Mouse (Mus musculus) heart, adult 18-20 months (tissue): ENCODE results near the gene Ccdc148. TPM values are rescaled to one million over a fixed set of nuclear protein-coding genes. Genes with fewer than 3 reads are reported as not detected.
A peak's percentile ranks its signal among the peaks of the same experiment; 100 is the strongest.

ENCODE experiments used
- DNase-seq, 2 experiments: peaks; one replicate each; pipeline ENCODE4 v3.0.0; 2021 to 2022; ENCODE audit warnings: mixed read lengths in 1 of 2
- total RNA-seq, 2 experiments: library from RNA; stranded (reverse); gene quantifications; 2 replicates each; pipeline ENCODE4 v1.2.3; 2021

The Ccdc148 gene
- total RNA-seq, 2 experiments from 2014 or later = 0.69 to 1.0 TPM

DNA sequence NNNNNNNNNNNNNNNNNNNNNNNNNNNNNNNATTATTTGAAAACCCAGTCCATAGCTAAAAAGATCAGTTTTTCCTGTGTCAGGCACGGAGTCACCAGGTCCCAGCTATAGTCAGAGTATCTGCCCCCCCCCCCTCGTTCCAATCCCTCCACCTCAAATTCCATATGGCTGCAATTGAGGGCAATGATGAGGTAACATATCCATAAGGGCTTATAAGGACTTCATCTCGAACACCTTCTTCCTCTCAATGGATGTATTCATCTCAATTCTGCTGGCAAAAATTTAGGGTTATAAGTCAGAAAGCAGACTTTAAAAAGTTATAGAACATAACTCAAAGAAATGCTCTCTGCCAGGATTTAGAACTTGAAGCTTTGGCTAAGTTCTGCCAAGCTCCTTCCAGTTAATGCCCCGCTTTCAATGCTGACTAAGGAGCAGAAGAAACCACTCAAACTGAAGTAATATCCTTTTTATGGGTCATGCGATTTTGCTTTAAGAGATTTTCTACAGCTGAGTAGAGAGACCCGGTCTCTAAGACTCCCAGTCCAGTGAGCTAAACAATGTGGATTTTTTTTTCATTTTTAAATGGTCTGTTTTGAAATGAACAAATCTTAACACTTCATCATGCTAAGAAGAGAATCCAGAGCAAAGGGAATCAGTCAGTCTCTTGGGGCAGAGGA is 111.6 kb downstream of the Ccdc148 start:
- DNase-seq = no peak

DNA sequence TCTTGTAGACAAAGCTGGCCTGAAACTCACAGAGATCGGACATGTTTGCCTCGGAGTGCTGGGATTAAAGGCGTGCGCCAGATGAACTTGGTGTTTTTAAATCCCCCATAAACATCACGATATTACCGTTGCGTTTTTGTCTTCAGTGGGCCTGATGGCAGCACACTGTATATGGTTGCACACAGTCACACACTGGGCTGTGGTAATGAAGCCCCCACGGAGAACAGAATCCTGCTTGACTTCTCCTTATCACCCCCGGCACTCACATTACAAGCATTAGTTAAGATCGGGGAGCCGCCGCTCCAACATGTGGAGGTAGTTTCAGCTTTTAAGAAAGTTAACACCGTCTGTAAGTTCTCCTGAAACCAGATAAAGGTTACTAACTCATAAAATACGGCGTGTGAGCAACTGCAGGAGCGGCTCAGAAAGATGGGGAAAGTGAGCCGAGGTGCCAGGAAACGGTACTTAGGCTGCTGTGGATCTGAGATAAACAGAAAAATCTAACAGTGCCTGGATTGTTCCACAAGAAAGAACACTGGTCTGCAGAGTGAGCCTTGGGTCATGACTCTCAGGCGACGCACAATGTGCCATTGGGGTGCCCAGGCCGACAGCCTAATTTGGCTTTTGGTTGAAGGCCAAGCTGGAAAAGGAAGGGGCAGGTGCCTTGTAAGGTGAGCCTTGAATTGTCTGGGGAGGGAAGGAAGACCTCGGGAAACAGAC is 117.0 kb downstream of the Ccdc148 start:
- DNase-seq = peak in 1 of 2 experiments; percentile 3

DNA sequence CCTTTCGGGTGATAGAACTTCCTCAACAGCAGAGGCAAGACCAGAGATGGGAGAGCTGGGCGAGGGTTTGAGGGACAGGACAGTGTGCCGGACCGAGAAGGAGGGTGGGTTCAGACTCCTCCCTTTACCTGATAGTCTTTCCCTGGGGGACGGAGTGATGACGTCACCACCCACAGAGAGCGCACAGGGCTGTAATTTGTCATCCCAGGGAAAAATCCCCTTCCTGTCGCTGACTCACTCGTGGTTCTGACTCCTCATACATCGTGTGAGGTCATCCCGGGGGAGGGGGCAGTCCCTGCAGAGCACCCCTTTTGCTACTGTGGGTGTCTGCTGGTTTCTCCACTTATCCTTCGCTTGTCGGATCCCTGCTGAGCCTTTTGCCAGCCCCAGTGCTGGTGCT is 117.9 kb downstream of the Ccdc148 start:
- DNase-seq = no peak

DNA sequence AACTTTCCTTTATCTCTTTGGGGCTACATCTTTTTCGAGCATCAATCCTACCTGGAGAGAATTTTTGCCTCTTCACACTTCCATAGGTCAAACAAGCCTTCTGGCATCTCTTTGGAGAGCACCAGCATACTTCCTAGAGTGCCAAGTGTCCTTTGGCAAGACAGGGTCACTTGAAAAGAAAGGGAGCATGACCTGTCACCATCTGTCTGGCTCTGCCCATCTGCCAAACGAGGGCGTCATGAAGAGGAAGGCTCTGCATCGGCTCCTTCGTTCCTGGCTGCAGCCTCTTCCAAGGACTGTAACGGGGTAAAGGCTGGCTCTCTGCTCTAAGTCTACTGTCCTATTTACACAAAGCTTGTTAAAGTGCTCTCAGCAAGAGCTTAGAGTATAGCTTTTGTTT is 124.0 kb downstream of the Ccdc148 start:
- DNase-seq = no peak

DNA sequence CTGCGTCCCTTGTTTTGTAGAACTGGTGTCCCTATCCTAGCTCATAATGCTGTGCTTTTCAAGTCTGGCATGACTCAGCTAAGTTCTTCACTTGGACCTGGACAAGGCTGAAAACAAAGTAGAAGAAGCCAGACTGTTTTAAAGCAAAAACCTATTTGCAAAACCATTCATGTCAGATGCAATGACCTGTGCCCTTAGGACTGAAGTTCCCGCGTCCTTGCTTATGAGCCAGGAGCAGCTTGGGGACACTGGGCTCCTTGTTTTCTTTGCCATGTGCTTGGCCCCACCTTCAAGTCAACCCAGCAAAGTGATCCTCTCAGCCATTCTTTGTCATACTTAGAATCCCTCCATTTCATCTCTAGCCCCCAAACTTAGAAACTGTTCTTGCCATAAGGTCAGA is 125.3 kb downstream of the Ccdc148 start:
- no peak for DNase-seq

DNA sequence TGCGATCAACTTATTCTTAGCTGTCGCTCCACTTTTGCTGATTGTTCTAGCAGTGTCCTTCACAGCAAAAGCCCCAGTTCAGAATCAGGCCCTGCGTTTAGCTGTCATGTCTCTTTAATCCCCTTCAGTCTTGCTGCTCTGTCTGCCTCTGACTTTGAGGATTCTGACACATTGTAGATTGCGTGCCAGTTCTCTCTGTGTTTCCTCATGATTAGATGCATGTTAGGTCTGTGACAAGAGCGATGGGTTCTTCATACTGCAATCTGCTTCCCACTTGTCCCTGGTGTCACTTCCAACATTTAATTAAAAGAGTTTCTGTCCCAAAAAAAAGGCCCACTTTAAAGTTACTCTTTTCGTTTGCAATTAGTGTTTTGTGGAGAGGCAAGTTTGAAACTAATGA is 126.2 kb downstream of the Ccdc148 start:
- no peak for DNase-seq

DNA sequence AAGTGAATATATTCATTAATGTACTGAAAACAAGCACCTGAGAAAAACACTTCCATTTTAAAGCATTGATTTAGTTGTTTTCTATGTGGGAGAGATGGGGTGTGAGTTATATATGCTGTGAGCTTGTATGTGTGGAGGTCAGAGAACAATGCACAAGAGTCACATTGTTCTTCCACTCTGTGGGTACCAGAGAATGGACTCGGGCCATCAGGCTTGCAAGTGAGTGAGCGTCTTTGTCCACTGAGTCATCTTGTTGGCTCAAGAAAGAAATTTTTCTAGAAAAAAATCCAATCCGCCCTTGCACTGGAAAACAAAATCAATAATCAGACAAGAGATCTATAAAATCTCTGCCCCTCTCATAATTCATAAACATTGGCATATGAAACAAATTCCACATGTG is 135.9 kb downstream of the Ccdc148 start:
- DNase-seq = no peak

DNA sequence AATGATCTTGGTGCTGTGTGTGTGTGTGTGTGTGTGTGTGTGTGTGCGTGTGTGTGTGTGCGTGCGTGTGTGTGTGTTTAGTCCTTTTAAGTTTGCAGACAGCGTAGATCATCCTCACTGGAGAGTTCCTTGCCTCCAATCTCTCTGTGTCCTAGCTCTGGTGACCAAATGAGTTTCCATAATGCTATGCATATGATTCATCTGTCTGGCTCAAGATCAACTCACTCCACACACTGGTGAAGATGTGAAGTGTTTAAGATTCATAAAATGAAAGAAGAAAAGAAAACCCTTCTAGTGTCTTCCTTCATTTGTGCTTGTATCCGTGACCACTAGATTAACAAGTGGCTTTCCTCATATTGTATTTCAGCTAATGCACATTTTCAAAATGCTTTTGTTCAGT is 153.1 kb downstream of the Ccdc148 start:
- DNase-seq = no peak

DNA sequence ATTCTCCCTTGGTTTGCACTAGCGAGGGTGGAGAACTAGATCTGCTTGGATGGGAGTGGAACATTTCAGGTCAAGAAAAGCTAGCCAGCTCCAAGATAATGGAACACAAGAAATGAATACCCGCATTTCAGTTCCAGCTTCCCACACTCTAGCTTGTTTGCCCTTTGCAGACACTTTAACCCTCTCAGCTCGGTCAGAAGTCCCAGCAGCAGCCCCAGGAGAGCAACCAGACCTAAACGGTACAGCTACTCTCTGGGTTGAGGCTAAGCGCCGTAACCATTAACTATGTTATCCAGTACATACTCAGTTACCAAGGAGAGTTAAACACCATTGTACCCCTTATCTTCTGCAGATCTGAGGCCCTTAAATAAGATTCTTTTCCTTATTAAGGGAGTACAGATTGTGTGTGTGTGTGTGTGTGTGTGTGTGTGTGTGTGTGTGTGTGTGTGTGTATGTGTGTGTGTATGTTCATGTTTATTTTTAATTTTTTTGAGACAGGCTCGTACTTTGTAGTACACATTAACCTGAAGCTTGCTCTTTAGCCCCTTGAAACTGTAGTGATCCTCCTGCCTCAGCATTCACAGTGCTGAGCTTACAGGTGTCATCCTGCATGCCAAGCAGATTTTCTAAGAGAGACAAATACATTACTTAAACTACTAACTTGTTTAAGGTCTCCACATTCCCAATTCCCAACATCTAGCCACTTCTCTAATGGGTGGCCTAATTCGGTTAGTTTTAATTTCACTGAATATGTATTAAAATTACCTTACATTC is 153.7 kb downstream of the Ccdc148 start:
- no peak for DNase-seq

DNA sequence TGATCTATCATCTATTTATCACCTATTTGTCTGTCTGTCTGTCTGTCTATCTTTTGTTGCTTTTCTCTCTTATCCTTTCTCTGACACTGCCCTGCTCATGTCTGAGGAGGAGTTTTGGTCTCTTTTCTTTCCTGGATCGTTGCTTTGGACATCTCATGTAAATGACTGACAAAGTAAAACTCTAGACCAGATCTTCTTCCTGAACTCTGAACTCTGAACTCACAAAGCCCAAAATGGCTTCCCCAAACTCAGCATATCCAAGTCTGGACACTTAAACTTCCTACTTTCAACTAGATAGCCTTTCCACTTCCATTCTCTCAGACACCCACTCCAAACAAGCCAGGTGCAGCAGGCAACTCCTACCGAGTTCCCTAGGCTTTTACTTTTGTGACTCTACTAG is 163.3 kb downstream of the Ccdc148 start:
- DNase-seq = no peak

DNA sequence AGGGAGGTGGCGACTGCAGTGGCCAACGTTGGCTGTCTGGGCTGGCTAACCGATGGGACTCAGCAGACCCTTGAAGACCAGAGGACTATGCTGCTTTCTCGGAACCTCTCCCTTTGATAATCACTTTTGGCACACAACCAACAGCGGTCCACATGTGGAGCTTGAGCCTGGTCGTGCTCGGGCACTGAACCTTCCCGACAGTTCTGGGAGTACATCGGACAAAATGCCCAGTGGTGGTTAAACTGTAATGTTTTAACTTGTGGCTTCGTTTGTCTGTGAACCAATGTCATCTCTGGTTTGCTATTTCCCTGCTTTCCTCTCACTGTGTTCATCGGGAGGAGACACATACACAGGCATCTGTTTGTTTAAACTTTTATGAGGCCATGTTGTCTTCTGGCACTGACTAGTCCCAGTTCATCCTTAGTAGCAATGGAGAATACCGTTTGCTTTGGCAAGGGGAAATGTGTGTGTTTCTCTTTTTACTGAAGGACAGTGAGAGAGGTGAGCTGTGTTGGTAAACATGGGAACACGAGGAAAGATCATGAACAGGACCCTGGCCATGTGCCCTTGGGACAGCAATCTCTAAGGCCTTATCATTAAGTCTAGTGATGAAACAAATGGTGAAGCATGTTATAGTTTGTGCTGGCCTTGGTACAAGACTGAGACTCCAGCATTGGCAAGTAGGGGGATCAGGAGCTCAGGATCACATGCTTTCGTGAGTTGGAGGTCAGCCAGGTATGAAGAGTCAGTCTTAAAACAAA is 167.9 kb downstream of the Ccdc148 start:
- DNase-seq = peak; percentile 23 to 53

DNA sequence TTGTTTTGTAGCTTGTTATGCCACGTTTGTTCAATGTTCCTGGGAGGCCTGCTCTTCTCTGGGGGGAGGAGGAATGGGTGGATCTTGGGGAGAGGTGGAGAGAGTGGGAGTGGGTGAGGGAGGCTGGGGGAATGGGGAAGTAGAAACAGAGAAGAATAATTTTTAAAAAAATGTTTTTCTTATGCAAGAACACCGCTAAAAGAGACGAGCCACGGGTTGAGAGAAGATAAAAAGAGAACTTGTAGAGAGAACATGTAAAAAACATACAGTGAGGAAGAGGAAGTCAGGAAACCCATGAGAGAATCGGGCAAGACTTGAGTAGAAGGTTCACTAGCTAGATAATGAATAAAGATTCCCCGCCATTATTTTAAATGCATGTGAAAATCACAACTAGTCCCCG is 182.4 kb downstream of the Ccdc148 start:
- DNase-seq = no peak

DNA sequence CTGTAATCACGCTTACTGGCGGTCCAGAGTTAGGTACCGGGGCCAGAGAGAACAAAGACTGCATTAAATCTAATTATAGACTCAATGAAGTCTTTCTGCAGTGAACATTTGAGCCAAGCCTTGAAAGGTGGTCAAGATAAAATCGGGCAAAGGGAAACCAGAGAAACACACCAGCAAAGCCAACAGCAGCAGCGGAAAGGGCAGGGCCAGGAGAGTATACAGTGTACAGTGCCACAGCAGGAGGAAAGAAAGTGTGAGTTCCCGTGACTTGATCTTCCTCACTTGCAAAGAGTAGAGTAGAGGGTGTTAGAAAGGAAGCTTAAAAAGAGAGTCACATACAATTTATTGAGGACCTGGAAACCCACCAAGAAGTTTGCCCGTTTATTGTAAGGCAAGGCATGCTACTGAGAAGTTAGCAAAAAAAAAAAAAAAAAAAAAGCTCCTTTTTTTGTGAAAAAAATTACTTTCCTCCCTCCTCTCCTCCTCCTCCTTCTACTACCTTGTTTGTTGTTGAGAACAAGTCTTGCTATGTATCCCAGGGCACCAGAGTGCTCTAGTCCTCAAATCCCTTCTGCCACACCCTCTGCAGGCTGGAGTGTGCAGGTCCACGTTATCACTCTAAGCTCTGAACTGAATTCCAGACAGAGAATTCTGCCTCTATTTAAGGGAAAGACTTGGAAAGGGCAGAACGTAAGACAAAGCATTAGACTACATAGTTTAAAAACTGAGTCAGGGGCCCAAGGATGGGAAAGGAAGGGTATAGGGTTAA is 188.8 kb downstream of the Ccdc148 start:
- peak; percentile 6 to 8 for DNase-seq

DNA sequence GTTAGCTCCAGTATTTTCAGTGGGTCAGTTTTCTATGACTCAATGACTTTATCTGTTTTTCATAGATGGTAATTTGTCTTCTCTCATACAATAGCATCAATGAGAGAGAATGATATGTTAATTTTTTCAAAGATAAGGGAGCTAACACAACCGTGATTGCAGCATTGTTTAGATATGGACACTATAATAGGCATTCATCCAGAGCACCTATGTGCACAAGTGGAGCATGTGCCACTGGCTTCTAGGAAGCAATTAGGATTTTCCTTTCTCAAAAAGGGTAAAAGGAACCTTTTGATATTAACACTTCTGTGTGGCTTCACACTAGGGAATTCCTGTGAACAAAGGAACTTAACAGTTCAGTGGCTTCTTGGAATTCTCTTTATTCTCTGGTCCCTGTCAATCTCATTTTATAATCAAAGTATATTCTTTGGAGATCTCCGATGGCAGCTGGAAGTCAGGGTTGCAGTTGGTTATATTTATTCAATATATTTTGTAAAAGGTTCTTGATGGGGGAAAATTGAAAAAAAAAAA is 203.6 kb downstream of the Ccdc148 start:
- no peak for DNase-seq

DNA sequence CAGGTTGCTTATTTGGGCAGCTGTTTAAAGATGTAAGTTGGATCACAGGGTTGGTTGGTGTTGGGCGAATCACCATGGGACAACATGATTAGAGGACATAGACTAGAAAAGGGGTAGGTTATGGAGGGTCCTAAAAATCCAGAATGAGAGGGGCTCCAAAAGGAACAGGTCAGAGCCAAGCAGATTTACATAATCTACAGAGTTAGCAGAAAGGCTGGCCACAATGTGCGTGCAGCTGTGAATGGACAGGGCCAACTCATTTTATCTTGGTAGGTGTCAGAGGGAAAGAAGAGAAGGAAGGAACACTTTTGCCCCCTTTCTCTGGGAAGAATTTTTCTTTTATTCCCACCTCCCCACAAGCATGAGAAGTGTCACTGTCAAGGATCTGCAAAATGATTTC is 204.1 kb downstream of the Ccdc148 start:
- no peak for DNase-seq

DNA sequence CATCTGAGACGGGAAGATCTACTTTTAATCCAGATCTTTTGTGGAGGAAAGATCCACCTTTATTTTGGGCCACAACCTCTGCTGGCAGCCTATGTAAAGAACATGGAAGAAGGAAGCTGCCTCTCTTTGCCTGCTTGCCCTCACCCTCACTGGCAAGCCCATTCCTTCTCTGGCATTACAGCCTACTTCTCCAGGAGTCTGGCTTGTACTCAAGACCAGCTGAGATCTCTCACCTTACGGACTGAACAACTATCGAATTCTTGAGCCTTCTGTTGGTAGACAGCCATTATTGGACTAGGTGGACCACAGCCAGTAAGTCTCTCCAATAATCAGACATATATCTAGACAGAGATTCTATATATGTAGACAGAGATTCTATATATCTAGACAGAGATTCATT is 208.4 kb downstream of the Ccdc148 start:
- DNase-seq = no peak

DNA sequence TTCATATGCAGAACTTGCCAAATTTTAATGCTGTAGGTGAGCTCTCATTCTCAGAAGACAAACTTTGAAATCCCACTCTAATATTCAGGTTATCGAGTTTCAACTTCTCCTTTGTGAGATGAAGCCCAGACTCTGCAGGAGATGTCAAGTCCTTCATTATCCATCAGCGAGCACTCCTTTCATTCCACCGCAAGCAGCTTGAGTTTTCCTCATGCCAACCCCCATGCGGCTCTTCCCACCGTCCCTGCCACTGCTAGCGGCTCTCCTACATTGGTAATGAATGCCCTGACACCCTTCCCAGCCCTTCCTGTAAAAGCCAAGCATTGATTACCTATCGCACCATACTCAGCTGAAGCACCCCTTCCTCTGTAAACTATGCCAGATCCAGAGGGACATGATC is 211.7 kb downstream of the Ccdc148 start:
- no peak for DNase-seq

DNA sequence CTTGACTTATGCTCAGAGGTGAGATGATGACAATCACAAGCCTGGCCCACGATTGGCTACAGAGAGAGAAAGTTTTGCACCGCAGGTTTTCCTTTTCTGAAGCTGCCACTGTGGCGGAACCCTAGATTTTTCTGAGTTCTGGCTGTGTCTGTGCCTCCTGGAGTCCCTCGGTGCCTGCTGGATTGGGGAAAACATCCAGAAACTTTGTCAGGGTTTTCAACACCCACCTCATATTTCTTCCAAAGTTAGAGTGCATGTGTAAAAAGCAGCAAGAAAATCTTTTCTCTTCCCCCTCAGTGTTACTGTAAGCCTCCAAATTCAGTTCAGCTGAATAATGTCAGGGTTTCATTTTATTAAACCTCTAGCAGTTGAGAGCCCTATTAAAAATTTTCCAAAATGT is 219.1 kb downstream of the Ccdc148 start:
- DNase-seq = no peak

DNA sequence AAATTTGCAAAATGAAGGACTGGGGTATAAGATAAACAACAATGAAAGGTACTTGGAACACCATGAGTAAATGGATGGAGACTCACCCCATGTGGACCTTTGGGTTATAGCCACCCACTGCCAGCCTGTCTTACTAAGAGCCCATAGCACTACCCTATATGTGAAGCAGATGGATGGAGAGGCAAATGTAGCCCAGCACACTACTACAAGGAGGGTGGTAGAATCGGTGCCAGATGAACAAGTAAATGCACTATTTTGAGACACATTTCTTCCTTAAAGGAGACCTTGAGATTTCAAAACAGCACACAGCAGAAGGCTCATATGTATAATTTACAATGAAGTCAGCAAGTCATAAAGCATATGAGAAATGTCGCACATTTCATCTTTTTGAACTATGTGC is 234.9 kb downstream of the Ccdc148 start:
- DNase-seq = no peak

DNA sequence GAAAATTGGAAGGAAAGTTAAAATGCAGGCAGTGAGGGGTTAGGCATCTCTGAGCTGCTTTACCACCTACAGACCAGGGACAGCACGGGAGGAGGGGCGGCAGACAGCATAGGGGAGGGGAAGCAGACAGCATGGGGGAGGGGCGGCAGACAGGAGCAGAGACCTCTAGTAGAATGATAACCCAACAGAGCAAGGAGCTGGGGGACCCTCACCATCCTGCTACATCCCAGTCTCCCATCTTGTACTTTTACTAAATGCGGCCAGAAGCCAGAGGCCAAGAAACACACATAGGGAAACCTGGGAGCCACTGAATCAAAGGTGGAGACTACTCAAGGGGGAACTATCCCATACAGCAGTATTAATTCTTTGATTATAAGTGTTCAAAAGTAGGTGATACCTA is 242.1 kb downstream of the Ccdc148 start:
- DNase-seq = no peak

DNA sequence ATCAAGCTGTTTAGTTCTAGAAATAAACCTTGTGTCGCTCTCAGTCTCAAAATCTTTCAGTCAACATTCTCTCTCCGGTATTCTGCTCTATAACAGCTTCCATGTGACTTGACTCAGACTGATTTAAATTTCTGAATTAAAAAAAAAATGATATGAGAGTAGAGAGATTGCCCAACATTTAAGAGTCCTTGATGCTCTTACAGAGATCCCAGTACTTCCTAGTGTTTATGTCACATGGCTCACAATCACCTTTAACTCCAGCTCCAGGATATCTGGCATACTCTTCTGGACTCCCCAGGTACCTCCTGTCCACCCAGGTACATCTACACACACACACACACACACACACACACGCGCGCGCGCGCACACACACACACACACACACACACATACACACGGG is 248.1 kb downstream of the Ccdc148 start:
- DNase-seq = no peak
